Mouse (Mus musculus) c-Kit-positive CD71-positive TER-119-negative erythroid progenitor cells, embryonic 14.5 days (primary cell): ENCODE measurements around the gene Ifnl3.

ENCODE experiments used
- DNase-seq: peaks from one replicate; pipeline ENCODE4 v3.0.0-alpha.2; 2013; ENCODE audit warnings: low read depth

Ifnl3 gene

GRCm38 (mm10) chr7:28546649-28547048 lies 24.0 kb downstream of the Ifnl3 start:
- DNase-seq = no peak

- no peak for DNase-seq
Observed at GRCm38 (mm10) chr7:28547154-28547553, 24.5 kb downstream of the Ifnl3 start, which contains the start of gene Nccrp1. Nccrp1 (minus strand) TSS chr7:28547254.

GRCm38 (mm10) chr7:28547628-28548027 lies 25.0 kb downstream of the Ifnl3 start:
- no peak for DNase-seq

- DNase-seq = no peak
Observed at GRCm38 (mm10) chr7:28553076-28553475, 30.4 kb downstream of the Ifnl3 start.

- no peak for DNase-seq
Observed at GRCm38 (mm10) chr7:28555939-28556535, 33.4 kb downstream of the Ifnl3 start.

- DNase-seq = no peak
Observed at GRCm38 (mm10) chr7:28557069-28557468, 34.4 kb downstream of the Ifnl3 start.

GRCm38 (mm10) chr7:28557708-28558107 lies 35.1 kb downstream of the Ifnl3 start:
- no peak for DNase-seq

- no peak for DNase-seq
Observed at GRCm38 (mm10) chr7:28558486-28558885, 35.9 kb downstream of the Ifnl3 start.

GRCm38 (mm10) chr7:28560856-28561255 lies 38.2 kb downstream of the Ifnl3 start:
- DNase-seq = no peak

GRCm38 (mm10) chr7:28561967-28562366 lies 39.3 kb downstream of the Ifnl3 start:
- DNase-seq = no peak

GRCm38 (mm10) chr7:28562371-28562770 lies 39.7 kb downstream of the Ifnl3 start:
- DNase-seq = no peak

- DNase-seq = no peak
Observed at GRCm38 (mm10) chr7:28562951-28563350, 40.3 kb downstream of the Ifnl3 start.

GRCm38 (mm10) chr7:28565407-28565806 lies 42.8 kb downstream of the Ifnl3 start:
- no peak for DNase-seq

- DNase-seq = no peak
Observed at GRCm38 (mm10) chr7:28567539-28567938, 44.9 kb downstream of the Ifnl3 start.

GRCm38 (mm10) chr7:28568253-28568652 lies 45.6 kb downstream of the Ifnl3 start:
- DNase-seq = no peak

- DNase-seq = no peak
Observed at GRCm38 (mm10) chr7:28570291-28570981, 47.8 kb downstream of the Ifnl3 start.

- DNase-seq = no peak
Observed at GRCm38 (mm10) chr7:28570982-28571682, 48.5 kb downstream of the Ifnl3 start.

- no peak for DNase-seq
Observed at GRCm38 (mm10) chr7:28572689-28573088, 50.1 kb downstream of the Ifnl3 start.

GRCm38 (mm10) chr7:28573236-28573635 lies 50.6 kb downstream of the Ifnl3 start:
- no peak for DNase-seq
